Mouse (Mus musculus) lung, adult 2 months (tissue): Measurements from ENCODE around the gene Pfn1. TPM values are rescaled to one million over a fixed set of nuclear protein-coding genes. Genes with fewer than 3 reads are reported as not detected.

ENCODE experiments used
- DNase-seq: peaks from one replicate; pipeline ENCODE4 v3.0.0; 2022
- H3K4me1 ChIP-seq: fragments of 200-500 bp; 2 replicates; pipeline ENCODE4 v1.6.1; 2011; ENCODE audit warnings: low read length; ENCODE audit not compliant: control insufficient read depth, insufficient read depth
- H3K4me3 ChIP-seq: fragments of 200-500 bp; replicated peaks from 2 replicates; pipeline ENCODE3; 2011; ENCODE audit warnings: low read depth, mild to moderate bottlenecking, control low read depth, low read length; ENCODE audit errors: extremely low read depth
- CTCF ChIP-seq: fragments of 200-500 bp; IDR thresholded peaks from 2 replicates; pipeline ENCODE4 v1.5.1; 2011; ENCODE audit warnings: mild to moderate bottlenecking, low read length, control low read depth; ENCODE audit not compliant: insufficient read depth
- POLR2A ChIP-seq: fragments of 200-500 bp; IDR thresholded peaks from 2 replicates; pipeline ENCODE4 v1.6.1; 2011; ENCODE audit warnings: low read depth, mild to moderate bottlenecking, control low read depth, low read length, borderline replicate concordance; ENCODE audit errors: extremely low read depth
- WGBS: fragments of 180-500 bp; shearing (Covaris S2); methylation state at CpG from one replicate; pipeline ENCODE4 v1.1.7; 2018; 5-methylcytosine and 5-hydroxymethylcytosine counted together
- polyA plus RNA-seq: library from polyadenylated mRNA; depleted of rRNA; stranded (reverse); fragments of >200 nt; gene quantifications from 2 replicates; pipeline ENCODE4 v1.2.3, GENCODE M21; 2012

The Pfn1 gene
- polyA plus RNA-seq, 1 experiment = 933 TPM

GRCm38 (mm10) chr11:70650322-70651175 lies 3.9 kb downstream of the Pfn1 start:
- no peak for DNase-seq
- TF ChIP-seq POLR2A (no peak), CTCF (no peak)
- WGBS = 51% methylated on average over 12 of the region's 12 CpGs
- H3K4me1 ChIP-seq = peaks cover 28% of the 10 kb centered on the region
- no peak overlapping the region for H3K4me3 ChIP-seq

GRCm38 (mm10) chr11:70649185-70649734 lies 5.2 kb downstream of the Pfn1 start:
- TF ChIP-seq CTCF (no peak), POLR2A (no peak)
- no peak for DNase-seq
- Histone ChIP-seq H3K4me1 (peaks cover 26% of the 10 kb centered on the region), H3K4me3 (no peak overlapping the region)
- WGBS = 68% methylated on average over 8 of the region's 8 CpGs

DNA sequence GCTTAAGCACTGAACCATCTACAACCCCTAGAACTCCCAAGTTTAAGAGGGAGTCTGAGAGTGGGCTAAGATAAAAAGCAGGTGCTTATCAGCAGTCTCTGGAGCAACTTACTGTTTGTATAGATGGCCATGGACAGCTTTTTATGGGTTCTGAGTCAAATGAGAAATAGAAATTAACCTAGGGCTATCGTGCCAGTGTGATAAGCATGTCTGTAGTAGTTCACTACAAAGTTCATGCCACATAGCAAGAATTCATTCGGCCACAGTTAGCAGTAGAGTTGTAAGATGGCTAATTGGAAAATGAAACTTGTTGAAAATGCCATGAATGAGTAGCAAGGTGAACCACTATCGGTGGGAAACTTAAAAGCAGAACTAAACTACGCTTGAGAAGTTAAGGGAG lies 5.9 kb downstream of the Pfn1 start:
- 47% methylated on average over 4 of the region's 4 CpGs for WGBS
- no peak for DNase-seq
- peaks cover 26% of the 10 kb centered on the region for H3K4me1 ChIP-seq
- H3K4me3 ChIP-seq = peak overlapping the region; percentile 15
- no peak for TF ChIP-seq CTCF
- no peak for TF ChIP-seq POLR2A

DNA sequence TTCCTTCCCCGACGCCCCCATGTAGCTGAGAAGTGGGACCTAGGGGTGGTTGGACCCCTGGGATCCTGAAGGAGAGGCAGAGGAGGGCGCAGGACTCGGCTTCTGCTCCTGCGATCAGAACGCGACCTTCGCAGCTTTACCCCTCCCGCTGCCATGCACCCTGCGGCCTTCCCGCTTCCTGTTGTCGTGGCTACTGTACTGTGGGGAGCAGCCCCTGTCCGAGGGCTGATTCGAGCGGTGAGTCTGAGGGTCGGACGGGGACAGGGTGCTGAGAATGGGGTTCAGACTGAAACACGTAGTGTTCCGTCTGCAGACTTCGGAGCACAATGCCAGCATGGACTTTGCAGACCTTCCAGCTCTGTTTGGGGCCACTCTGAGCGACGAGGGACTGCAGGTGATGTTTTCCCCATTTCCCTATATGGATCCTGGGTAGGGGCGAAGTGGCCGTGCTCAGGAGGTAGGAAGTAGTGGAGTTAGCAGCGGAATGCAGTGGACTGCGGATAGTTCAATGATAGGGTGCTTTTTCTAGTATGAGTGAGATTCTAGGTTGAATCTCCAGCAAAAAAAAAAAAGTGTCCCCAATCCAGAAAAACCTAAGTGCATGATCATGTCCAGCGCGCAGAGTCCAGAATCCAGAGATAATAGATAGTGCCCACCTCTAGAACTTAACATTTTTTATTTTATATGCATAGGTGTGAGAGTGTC lies 6.6 kb downstream of the Pfn1 start:
- TF ChIP-seq POLR2A (no peak), CTCF (no peak)
- peaks cover 24% of the 10 kb centered on the region for H3K4me1 ChIP-seq

DNA sequence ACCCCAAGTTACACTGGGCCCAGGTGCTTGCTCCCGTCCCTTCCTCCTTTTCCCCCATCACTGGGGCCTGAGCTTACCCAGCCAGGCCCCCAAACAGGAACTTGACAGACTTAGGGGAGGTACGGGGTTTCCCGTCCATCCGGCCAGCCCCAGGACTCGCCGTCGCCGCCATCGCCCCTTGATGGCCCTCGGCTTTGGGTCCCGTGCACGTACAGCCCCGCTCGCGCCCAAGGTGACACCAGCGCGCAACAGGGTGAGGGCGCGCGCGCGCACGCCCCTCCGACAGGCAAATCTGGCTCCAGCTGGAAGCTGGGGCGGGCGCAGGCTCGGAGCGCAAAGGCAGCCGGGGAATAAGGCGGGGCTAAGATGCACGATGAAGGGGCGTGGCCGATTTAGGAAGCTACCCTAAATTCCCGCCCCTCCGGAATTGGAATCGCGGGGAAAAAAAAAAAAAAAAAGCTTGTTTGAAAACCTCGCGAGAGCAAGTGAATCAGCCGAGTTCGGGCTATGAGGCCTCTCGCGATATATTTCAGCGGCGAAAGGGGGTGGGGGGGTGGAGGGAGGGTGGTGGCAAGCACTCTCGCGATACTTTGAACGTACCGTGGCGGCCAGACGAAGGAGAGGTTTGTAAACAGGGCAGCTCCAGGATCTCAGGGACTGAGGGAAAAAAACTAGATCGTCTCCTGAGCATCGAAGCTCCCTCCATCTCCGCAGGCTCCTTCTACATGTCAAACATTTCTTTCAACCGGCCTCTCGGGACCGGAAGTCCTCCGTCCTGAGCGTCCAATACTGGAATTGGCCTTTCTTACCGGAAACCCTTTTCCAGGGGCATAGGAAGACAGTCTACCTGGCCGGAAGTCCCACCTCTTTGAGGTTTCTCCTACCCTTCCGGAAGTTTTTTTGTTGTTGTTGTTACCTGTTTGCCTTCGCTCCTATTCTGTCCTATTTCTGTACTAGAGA lies 7.5 kb downstream of the Pfn1 start, which contains the start of the genes Rnf167 and Slc25a11:
TSS of gene Rnf167 (plus strand) at position 545 of the 960 bp plus-strand sequence.
TSS of gene Slc25a11 (minus strand) at position 789 of the 960 bp plus-strand sequence.
- Histone ChIP-seq H3K4me1 (peaks cover 17% of the 10 kb centered on the region), H3K4me3 (peak within 1 kb of the TSS; percentile 81)
- under 1% methylated on average over 63 of the region's 63 CpGs for WGBS
- peak; percentile 92 for DNase-seq
- TF ChIP-seq POLR2A = peak; percentile 96; the same call in 1 of the 2 replicates
- TF ChIP-seq CTCF = no peak

More for the DNA sequence above, 6.6 kb downstream of the Pfn1 start:
- H3K4me3 ChIP-seq = peak overlapping the region; percentile 81
- DNase-seq = peak; percentile 49
- WGBS = 2% methylated on average over 28 of the region's 28 CpGs

DNA sequence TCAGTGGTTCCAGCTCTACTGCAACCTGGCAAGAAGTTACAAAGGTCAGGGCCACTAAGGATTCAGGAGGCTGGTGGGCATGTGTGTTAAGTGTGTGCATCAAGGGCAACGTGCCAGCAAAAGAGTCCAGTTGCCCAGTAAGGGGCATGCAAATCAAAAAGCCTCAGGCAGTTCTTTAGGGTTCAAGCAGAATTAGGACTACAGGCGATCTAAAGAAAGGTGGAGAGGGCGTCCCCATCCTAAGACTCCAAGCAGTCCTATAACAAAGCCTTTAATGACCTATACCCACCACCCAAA lies 8.2 kb downstream of the Pfn1 start:
- no peak for TF ChIP-seq POLR2A
- TF ChIP-seq CTCF = no peak
- Histone ChIP-seq H3K4me3 (peak overlapping the region; percentile 74), H3K4me1 (peaks cover 16% of the 10 kb centered on the region)
- WGBS = 21% methylated on average over 3 of the region's 3 CpGs
- DNase-seq = no peak

DNA sequence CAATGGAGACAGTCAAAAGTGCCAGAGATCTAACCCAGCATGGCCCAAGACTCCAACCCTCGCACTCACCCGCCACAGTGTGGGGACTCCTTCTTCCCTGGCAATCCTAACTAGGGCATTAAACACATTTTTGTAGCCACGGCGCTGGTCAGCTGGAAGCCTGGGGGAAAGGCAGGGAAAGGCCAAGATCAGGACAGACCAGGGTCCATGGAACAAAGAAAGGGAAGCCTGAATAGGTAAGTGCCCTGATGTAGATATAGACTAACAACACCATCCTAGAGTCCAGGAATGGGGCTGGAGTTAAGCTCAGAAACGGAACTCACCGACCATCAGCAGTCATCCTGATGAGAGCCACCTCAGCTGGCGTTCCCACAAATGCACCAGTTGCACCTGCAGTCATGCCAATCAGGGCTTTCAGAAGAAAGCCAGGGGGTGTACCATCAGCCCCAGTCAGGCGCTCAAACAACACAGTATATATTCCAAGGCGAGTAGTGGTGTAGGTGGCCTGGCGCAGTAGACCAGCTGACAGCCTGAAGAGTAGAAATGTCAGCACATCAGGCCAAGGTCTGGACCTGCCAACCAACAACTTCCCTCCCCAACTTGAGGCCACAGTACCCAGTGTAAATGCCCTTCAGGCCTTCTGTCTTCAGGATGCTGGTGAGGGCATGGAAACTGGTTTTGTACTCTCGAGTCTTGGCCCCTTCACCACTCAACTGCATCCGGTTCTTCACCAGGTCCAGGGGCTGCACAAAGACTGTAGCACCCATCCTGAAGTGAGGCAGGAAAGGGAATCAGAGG lies 8.8 kb downstream of the Pfn1 start:
- DNase-seq = no peak
- WGBS = 82% methylated on average over 12 of the region's 12 CpGs
- peaks cover 12% of the 10 kb centered on the region for H3K4me1 ChIP-seq
- TF ChIP-seq POLR2A (no peak), CTCF (no peak)
- no peak overlapping the region for H3K4me3 ChIP-seq

DNA sequence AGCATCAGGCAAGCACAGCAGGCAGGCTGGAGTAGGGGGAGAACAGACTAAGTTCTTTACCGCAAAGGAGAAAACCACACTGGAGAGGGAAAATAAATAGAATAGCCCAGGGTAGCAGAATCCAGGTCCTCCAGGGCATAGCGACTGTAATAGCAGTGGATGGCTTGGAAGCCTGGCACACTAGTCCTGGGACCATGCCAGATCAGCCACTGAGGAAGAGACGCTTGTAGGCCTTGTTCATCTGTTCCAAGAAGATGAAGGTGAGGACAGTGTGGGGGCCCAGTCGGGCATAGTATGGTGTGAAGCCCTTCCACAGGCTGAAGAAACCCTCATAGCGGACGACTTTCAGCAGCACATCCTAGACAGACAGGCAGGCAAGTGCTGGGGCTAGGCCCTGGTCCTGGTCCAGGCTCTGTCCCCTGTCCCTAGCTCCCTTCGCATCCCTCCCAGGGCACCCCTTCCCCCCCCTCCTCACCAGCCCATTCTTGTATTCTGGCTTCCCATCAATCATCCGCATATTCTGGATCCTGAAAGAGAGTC lies 9.8 kb downstream of the Pfn1 start:
- WGBS = 94% methylated on average over 8 of the region's 8 CpGs
- H3K4me1 ChIP-seq = peaks cover 11% of the 10 kb centered on the region
- no peak for TF ChIP-seq CTCF
- no peak for TF ChIP-seq POLR2A
- H3K4me3 ChIP-seq = no peak overlapping the region
- DNase-seq = no peak
